In genomic region chr14:72187329-72187984, GRCm38 (mm10) we compare ENCODE assay signal across 8 mouse cellular contexts.
A peak's percentile ranks its signal among the peaks of the same experiment; 100 is the strongest.
DNase-seq lines count a peak whose midpoint lies in the region; ATAC-seq and TF ChIP-seq lines count a peak whose summit lies in the region.

No protein-coding gene starts in this region.

- no peak overlapping the region for H3K4me3 ChIP-seq in liver, embryonic 14.5 days (ENCODE audit: insufficient read depth in 1 of 2, low read depth in 2 of 2, low read length in 2 of 2)
- no peak overlapping the region for H3K4me3 ChIP-seq in liver, embryonic 11.5 days (ENCODE audit: low read depth, low read length)

- no peak overlapping the region for H3K4me2 ChIP-seq in liver, embryonic 14.5 days (ENCODE audit: low read depth)
- no peak overlapping the region for H3K4me2 ChIP-seq in liver, embryonic 11.5 days

- no peaks in the 10 kb centered on the region for H3K4me1 ChIP-seq in liver, embryonic 14.5 days (replicated peaks; ENCODE audit: control insufficient read depth in 2 of 2, insufficient read depth in 2 of 2, low read length in 1 of 2)
- H3K4me1 ChIP-seq in liver, embryonic 11.5 days (replicated peaks; ENCODE audit: control insufficient read depth, insufficient read depth, low read length) = no peaks in the 10 kb centered on the region

- ATAC-seq in liver, embryonic 14.5 days (ENCODE audit: insufficient read depth) = no peak
- ATAC-seq in liver, embryonic 11.5 days (replicated peaks; ENCODE audit: low FRiP score) = no peak

- TF ChIP-seq CTCF in liver, embryonic 14.5 days (IDR thresholded peaks at IDR 0.05; ENCODE audit: low read depth) = peak; percentile 35; the same call in 1 of the 2 replicates

- no peaks in the 10 kb centered on the region for H3K27me3 ChIP-seq in liver, embryonic 14.5 days (ENCODE audit: control insufficient read depth, insufficient read depth, low read length)
- no peaks in the 10 kb centered on the region for H3K27me3 ChIP-seq in liver, embryonic 11.5 days (replicated peaks; ENCODE audit: control insufficient read depth, insufficient read depth, low read length)

- TF ChIP-seq EP300 in liver, embryonic 14.5 days (IDR thresholded peaks at IDR 0.05; ENCODE audit: low read depth) = no peak

- no peaks in the 10 kb centered on the region for H3K36me3 ChIP-seq in liver, embryonic 14.5 days (replicated peaks; ENCODE audit: control insufficient read depth, insufficient read depth, low read depth)
- no peaks in the 10 kb centered on the region for H3K36me3 ChIP-seq in liver, embryonic 11.5 days (ENCODE audit: control insufficient read depth, insufficient read depth, low read length)

- H3K27ac ChIP-seq in liver, embryonic 14.5 days = no peak overlapping the region
- no peak overlapping the region for H3K27ac ChIP-seq in liver, embryonic 11.5 days (ENCODE audit: low read depth, low read length)

- no peak overlapping the region for H3K9ac ChIP-seq in liver, embryonic 14.5 days (replicated peaks)
- no peak overlapping the region for H3K9ac ChIP-seq in liver, embryonic 11.5 days (ENCODE audit: low read depth, low read length)

- no peaks in the 10 kb centered on the region for H3K9me3 ChIP-seq in liver, embryonic 14.5 days (ENCODE audit: control insufficient read depth, low read length)
- no peaks in the 10 kb centered on the region for H3K9me3 ChIP-seq in liver, embryonic 11.5 days (ENCODE audit: control insufficient read depth, low read length)

- 25% methylated on average over 5 of the region's 5 CpGs for WGBS in liver, embryonic 14.5 days (ENCODE audit: insufficient replicate concordance)
- 41% methylated on average over 5 of the region's 5 CpGs for WGBS in liver, embryonic 11.5 days

- DNase-seq in liver, embryonic 14.5 days (ENCODE audit: low read depth in 3 of 3, low spot score in 3 of 3) = no peak
- DNase-seq in liver, embryonic 11.5 days (ENCODE audit: low spot score) = no peak
- DNase-seq in cerebellum, postnatal 10 days = peak; percentile 81 to 82
- DNase-seq in frontal cortex, postnatal 25 days (ENCODE audit: low spot score in 2 of 2) = peak; percentile 36 to 42
- DNase-seq in layer of hippocampus, postnatal 14 days (ENCODE audit: low spot score in 2 of 2) = peak; percentile 58 to 66
- peak; percentile 28 for DNase-seq in neural tube, embryonic 10.5 days (ENCODE audit: extremely low spot score, low spot score)
- DNase-seq in urinary bladder, adult 2 months (ENCODE audit: low spot score) = no peak
- DNase-seq in T-cell, adult 2 months (ENCODE audit: low spot score) = no peak

Comparison
In these comparisons a context has a peak if more than half of its experiments do, and no peak if none do; other contexts are left out.
1. DNase-seq: peak in cerebellum, postnatal 10 days (2 of 2), frontal cortex, postnatal 25 days (2 of 2), layer of hippocampus, postnatal 14 days (2 of 2) and neural tube, embryonic 10.5 days (single experiment); none in liver, embryonic 14.5 days (0 of 3), liver, embryonic 11.5 days (single experiment), urinary bladder, adult 2 months (single experiment) and T-cell, adult 2 months (single experiment).